Mouse (Mus musculus): Measurements from ENCODE around the gene Hoxd10. TPM values are rescaled to one million over a fixed set of nuclear protein-coding genes. Genes with fewer than 3 reads are reported as not detected.

Hoxd10 gene
- polyA plus RNA-seq, 1 experiment from 2014 or later: not detected

GRCm38 (mm10) chr2:74661685-74662084, 30.0 kb upstream of the Hoxd10 start:
- no peak for ATAC-seq (ENCODE audit: low FRiP score, low TSS enrichment)
- no peaks in the 10 kb centered on the region for H3K36me3 ChIP-seq (ENCODE audit: control insufficient read depth, insufficient read depth, low read length)
- H3K4me3 ChIP-seq (ENCODE audit: low read depth, low read length): 0 out of 2 replicates have a peak overlapping the region, but pooled peaks have one; percentile 8
- TF ChIP-seq EP300 (optimal IDR thresholded peaks at IDR 0.05): no peak
- TF ChIP-seq CTCF (IDR thresholded peaks at IDR 0.05; ENCODE audit: low read depth): peak; percentile 69
- DNase-seq (ENCODE audit: low spot score): no peak
- no peak overlapping the region for H3K9ac ChIP-seq (ENCODE audit: low read length)
- H3K4me1 ChIP-seq (replicated peaks; ENCODE audit: control insufficient read depth, insufficient read depth): no peaks in the 10 kb centered on the region
- 2% methylated on average over 14 of the region's 14 CpGs for WGBS
- peak overlapping the region; percentile 20; the same call in 1 of the 2 replicates for H3K4me2 ChIP-seq (replicated peaks; ENCODE audit: low read depth)
- no peak overlapping the region for H3K27ac ChIP-seq (replicated peaks)
- H3K27me3 ChIP-seq (ENCODE audit: control insufficient read depth, insufficient read depth, low read length): peaks cover 56% of the 10 kb centered on the region
- no peaks in the 10 kb centered on the region for H3K9me3 ChIP-seq (ENCODE audit: control insufficient read depth, low read length)

GRCm38 (mm10) chr2:74663291-74663925, 28.3 kb upstream of the Hoxd10 start:
- DNase-seq (ENCODE audit: low spot score) (peak; percentile 49), ATAC-seq (ENCODE audit: low FRiP score, low TSS enrichment) (no peak)
- H3K9ac ChIP-seq (ENCODE audit: low read length): no peak overlapping the region
- H3K4me2 ChIP-seq (replicated peaks; ENCODE audit: low read depth): no peak overlapping the region
- H3K4me1 ChIP-seq (replicated peaks; ENCODE audit: control insufficient read depth, insufficient read depth): no peaks in the 10 kb centered on the region
- TF ChIP-seq CTCF (IDR thresholded peaks at IDR 0.05; ENCODE audit: low read depth) (peak; percentile 80), EP300 (optimal IDR thresholded peaks at IDR 0.05) (no peak)
- no peaks in the 10 kb centered on the region for H3K36me3 ChIP-seq (ENCODE audit: control insufficient read depth, insufficient read depth, low read length)
- no peaks in the 10 kb centered on the region for H3K9me3 ChIP-seq (ENCODE audit: control insufficient read depth, low read length)
- H3K27me3 ChIP-seq (ENCODE audit: control insufficient read depth, insufficient read depth, low read length): peaks cover 60% of the 10 kb centered on the region
- 4% methylated on average over 18 of the region's 18 CpGs for WGBS
- H3K4me3 ChIP-seq (ENCODE audit: low read depth, low read length): no peak overlapping the region
- H3K27ac ChIP-seq (replicated peaks): no peak overlapping the region

- Histone ChIP-seq H3K4me1 (replicated peaks; ENCODE audit: control insufficient read depth, insufficient read depth) (no peaks in the 10 kb centered on the region), H3K9me3 (ENCODE audit: control insufficient read depth, low read length) (no peaks in the 10 kb centered on the region), H3K27ac (replicated peaks) (no peak overlapping the region), H3K9ac (ENCODE audit: low read length) (no peak overlapping the region), H3K4me2 (replicated peaks; ENCODE audit: low read depth) (no peak overlapping the region), H3K36me3 (ENCODE audit: control insufficient read depth, insufficient read depth, low read length) (no peaks in the 10 kb centered on the region), H3K27me3 (ENCODE audit: control insufficient read depth, insufficient read depth, low read length) (peaks cover 57% of the 10 kb centered on the region), H3K4me3 (ENCODE audit: low read depth, low read length) (no peak overlapping the region)
- DNase-seq (ENCODE audit: low spot score): no peak
- WGBS: 5% methylated on average over 7 of the region's 7 CpGs
- ATAC-seq (ENCODE audit: low FRiP score, low TSS enrichment): no peak
- TF ChIP-seq CTCF (IDR thresholded peaks at IDR 0.05; ENCODE audit: low read depth): no peak
- no peak for TF ChIP-seq EP300 (optimal IDR thresholded peaks at IDR 0.05)
Observed at GRCm38 (mm10) chr2:74666411-74666810, 25.3 kb upstream of the Hoxd10 start.

- no peak for DNase-seq (ENCODE audit: low spot score)
- Histone ChIP-seq H3K27me3 (ENCODE audit: control insufficient read depth, insufficient read depth, low read length) (peaks cover 49% of the 10 kb centered on the region; the same call in 1 of the 2 replicates), H3K36me3 (ENCODE audit: control insufficient read depth, insufficient read depth, low read length) (no peaks in the 10 kb centered on the region), H3K4me3 (ENCODE audit: low read depth, low read length) (peak overlapping the region; percentile 32; the same call in 1 of the 2 replicates), H3K27ac (replicated peaks) (no peak overlapping the region), H3K9ac (ENCODE audit: low read length) (no peak overlapping the region), H3K4me2 (replicated peaks; ENCODE audit: low read depth) (no peak overlapping the region; the same call in 1 of the 2 replicates), H3K4me1 (replicated peaks; ENCODE audit: control insufficient read depth, insufficient read depth) (no peaks in the 10 kb centered on the region), H3K9me3 (ENCODE audit: control insufficient read depth, low read length) (no peaks in the 10 kb centered on the region)
- TF ChIP-seq EP300 (optimal IDR thresholded peaks at IDR 0.05) (no peak), CTCF (IDR thresholded peaks at IDR 0.05; ENCODE audit: low read depth) (no peak)
- no peak for ATAC-seq (ENCODE audit: low FRiP score, low TSS enrichment)
- WGBS: 2% methylated on average over 36 of the region's 36 CpGs
Observed at GRCm38 (mm10) chr2:74667191-74667841, 24.4 kb upstream of the Hoxd10 start.

- Histone ChIP-seq H3K36me3 (ENCODE audit: control insufficient read depth, insufficient read depth, low read length) (no peaks in the 10 kb centered on the region), H3K4me1 (replicated peaks; ENCODE audit: control insufficient read depth, insufficient read depth) (no peaks in the 10 kb centered on the region), H3K9ac (ENCODE audit: low read length) (no peak within 1 kb of the TSS), H3K27me3 (ENCODE audit: control insufficient read depth, insufficient read depth, low read length) (peaks cover 54% of the 10 kb centered on the region; the same call in 1 of the 2 replicates), H3K4me2 (replicated peaks; ENCODE audit: low read depth) (peak within 1 kb of the TSS; percentile 52), H3K4me3 (ENCODE audit: low read depth, low read length) (peak within 1 kb of the TSS; percentile 32), H3K27ac (replicated peaks) (no peak within 1 kb of the TSS), H3K9me3 (ENCODE audit: control insufficient read depth, low read length) (no peaks in the 10 kb centered on the region)
- TF ChIP-seq EP300 (optimal IDR thresholded peaks at IDR 0.05) (no peak), CTCF (IDR thresholded peaks at IDR 0.05; ENCODE audit: low read depth) (no peak)
- no peak for DNase-seq (ENCODE audit: low spot score)
- peak; percentile 32; the same call in 1 of the 2 replicates for ATAC-seq (ENCODE audit: low FRiP score, low TSS enrichment)
- under 1% methylated on average over 17 of the region's 51 CpGs for WGBS
Observed at GRCm38 (mm10) chr2:74667842-74668357, 23.8 kb upstream of the Hoxd10 start, which contains the start of gene Hoxd13. Gene Hoxd13, plus strand, starts transcription at chr2:74668310.
